Mouse (Mus musculus) stomach, embryonic 16.5 days (tissue): ENCODE measurements around the gene Ankrd37. TPM values are rescaled to one million over a fixed set of nuclear protein-coding genes. Genes with fewer than 3 reads are reported as not detected.

Source experiments
- ATAC-seq: fragments of 200-750 bp; cut with Nextera tagmentation; 2 replicates; pipeline ENCODE4 v1.8.0; 2017; ENCODE audit warnings: moderate number of reproducible peaks, moderate TSS enrichment; ENCODE audit not compliant: insufficient read depth, low FRiP score
- H3K27ac ChIP-seq: fragments of 300-500 bp; sonication (generic); 2 replicates; pipeline ENCODE4 v1.5.1; 2014; ENCODE audit warnings: low read length
- H3K27me3 ChIP-seq: fragments of 300-500 bp; sonication (generic); 2 replicates; pipeline ENCODE4 v1.6.1; 2014; ENCODE audit warnings: low read length, control low read depth, mixed read lengths; ENCODE audit not compliant: control insufficient read depth, insufficient read depth
- H3K36me3 ChIP-seq: fragments of 300-500 bp; sonication (generic); 2 replicates; pipeline ENCODE4 v1.6.1; 2014; ENCODE audit warnings: low read length; ENCODE audit not compliant: control insufficient read depth, insufficient read depth
- H3K4me1 ChIP-seq: fragments of 300-500 bp; sonication (generic); 2 replicates; pipeline ENCODE4 v1.6.1; 2014; ENCODE audit warnings: low read length, control low read depth, mixed read lengths; ENCODE audit not compliant: control insufficient read depth, insufficient read depth
- H3K4me2 ChIP-seq: fragments of 300-500 bp; sonication (generic); 2 replicates; pipeline ENCODE4 v1.6.1; 2014; ENCODE audit warnings: low read depth, low read length, mixed read lengths
- H3K4me3 ChIP-seq: fragments of 300-500 bp; sonication (generic); replicated peaks from 2 replicates; pipeline ENCODE4 v1.5.1; 2014; ENCODE audit warnings: mild to moderate bottlenecking, low read length
- H3K9ac ChIP-seq: fragments of 300-500 bp; sonication (generic); 2 replicates; pipeline ENCODE4 v1.6.1; 2014; ENCODE audit warnings: low read length
- H3K9me3 ChIP-seq: fragments of 300-500 bp; sonication (generic); replicated peaks from 2 replicates; pipeline ENCODE4 v1.6.1; 2016; ENCODE audit warnings: low read length, control low read depth; ENCODE audit not compliant: control insufficient read depth
- WGBS: fragments of 180-500 bp; shearing (Covaris S2); extraction: QIAGEN DNeasy Blood & Tissue Kit; methylation state at CpG from one replicate; pipeline ENCODE4 v1.1.7; 2014; 5-methylcytosine and 5-hydroxymethylcytosine counted together
- polyA plus RNA-seq: library from polyadenylated mRNA; unstranded; fragments of >200 nt; fragmentation: Nextera tagmentation; extraction: Ambion mirVana; gene quantifications from 2 replicates; pipeline ENCODE4 v1.2.1, GENCODE M21; 2015

The Ankrd37 gene
- polyA plus RNA-seq, 1 experiment from 2014 or later: 27.1 TPM

DNA sequence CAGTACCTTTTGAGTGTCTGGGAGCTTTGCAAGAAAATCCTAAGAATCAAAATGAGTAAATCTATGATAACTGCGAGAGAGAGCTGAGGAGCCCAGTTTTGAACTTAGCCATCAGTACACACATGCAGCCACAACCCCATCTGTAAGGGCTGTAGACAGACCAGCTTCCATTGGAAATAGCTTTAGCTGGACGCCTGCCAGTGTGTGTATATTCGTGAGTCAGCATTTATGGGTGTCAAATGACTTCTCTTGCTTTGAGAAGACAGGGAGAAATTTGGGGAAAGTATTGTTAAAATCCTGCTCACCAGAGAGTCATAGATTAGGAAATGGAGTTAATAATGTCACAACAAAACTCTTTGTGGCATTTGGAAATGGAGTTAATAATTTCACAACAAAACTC lies 18.8 kb downstream of the Ankrd37 start:
- no peak for ATAC-seq
- Histone ChIP-seq H3K4me1 (0 out of 2 replicates have a peak, but pooled peaks cover 3% of the 10 kb centered on the region), H3K36me3 (no peaks in the 10 kb centered on the region), H3K9me3 (no peaks in the 10 kb centered on the region), H3K4me2 (no peak overlapping the region), H3K4me3 (no peak overlapping the region), H3K9ac (no peak overlapping the region), H3K27ac (0 out of 2 replicates have a peak overlapping the region, but pooled peaks have one; percentile 6), H3K27me3 (no peaks in the 10 kb centered on the region)
- 58% methylated on average over 3 of the region's 3 CpGs for WGBS

DNA sequence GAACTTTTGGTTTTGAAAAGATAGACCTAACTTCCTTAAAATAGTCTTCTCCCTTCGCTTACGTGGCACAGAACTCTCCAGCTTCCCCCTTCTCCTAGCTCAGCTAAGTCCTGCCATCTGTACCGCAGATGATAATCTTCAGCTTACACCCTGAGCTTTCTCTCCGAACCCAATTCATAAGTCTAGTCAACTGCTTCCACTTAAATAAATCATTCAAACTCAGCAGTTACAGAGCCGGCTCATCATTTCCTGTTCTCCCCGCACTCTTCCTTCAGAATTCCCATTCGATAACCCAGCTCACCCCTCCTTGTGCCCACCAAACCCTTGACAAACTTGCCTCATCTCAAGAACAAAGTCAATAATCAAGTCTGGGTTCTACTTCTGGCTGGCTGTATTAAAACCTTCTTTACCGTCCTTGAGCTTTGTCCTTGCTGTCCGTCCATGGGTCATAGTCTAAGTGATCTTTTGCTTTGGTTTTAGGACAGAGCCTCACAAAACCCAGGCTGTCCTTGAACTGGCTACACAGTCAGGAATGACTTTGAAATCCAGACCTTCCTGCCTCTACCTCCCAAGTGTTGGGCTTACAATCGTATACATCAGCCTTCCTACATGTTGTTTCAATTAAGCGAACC lies 29.6 kb downstream of the Ankrd37 start:
- Histone ChIP-seq H3K4me1 (peaks cover 10% of the 10 kb centered on the region; the same call in 1 of the 2 replicates), H3K4me2 (peak overlapping the region; percentile 69), H3K9ac (peak overlapping the region; percentile 68), H3K9me3 (peaks cover 2% of the 10 kb centered on the region; the same call in 1 of the 2 replicates), H3K27me3 (no peaks in the 10 kb centered on the region), H3K27ac (no peak overlapping the region), H3K36me3 (peaks cover 14% of the 10 kb centered on the region; the same call in 1 of the 2 replicates), H3K4me3 (peak overlapping the region; percentile 60)
- no peak for ATAC-seq
- 55% methylated on average over 11 of the region's 11 CpGs for whole genome bisulfite sequencing

DNA sequence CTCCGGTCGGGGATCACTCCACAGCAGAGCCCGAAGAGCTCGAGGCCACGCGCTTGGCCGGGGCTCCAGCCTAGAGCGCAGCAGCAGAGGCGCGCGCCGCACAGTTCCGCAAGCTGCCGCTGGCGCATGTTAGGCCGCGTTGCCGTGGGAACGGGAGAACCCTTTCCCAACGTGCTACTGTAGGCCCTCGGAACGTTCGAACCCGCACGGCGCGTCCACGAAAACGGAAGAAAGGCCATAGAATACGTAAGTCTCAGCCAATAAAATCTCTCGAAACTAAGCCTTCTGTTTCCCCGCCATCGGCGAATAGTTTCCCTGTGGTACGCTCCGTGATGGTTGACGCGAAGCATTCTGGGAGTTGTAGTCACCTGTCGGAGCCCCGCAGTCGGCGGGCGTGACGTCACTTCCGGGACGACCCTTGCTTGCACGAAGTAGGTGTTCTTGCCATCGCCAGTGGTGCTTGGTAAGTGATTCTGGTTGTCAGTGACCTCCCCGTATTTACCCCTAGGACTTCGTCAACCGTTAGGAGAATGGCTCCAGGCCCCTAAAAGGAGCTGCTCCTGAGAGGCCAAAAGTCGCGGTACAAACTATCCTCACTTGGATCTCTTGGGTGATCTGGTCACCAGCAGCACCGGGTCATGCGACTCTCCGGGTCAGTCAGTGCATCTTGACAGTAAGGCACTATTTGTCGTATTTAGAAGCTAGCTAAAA lies 30.2 kb downstream of the Ankrd37 start, which contains the start of the genes 1700029J07Rik and Ufsp2:
Gene 1700029J07Rik, minus strand, starts transcription at position 127 of the 711 bp plus-strand sequence.
Gene Ufsp2, plus strand, starts transcription at position 403 of the 711 bp plus-strand sequence.
- peaks cover 13% of the 10 kb centered on the region; the same call in 1 of the 2 replicates for H3K36me3 ChIP-seq
- peak within 1 kb of the TSS; percentile 69 for H3K4me2 ChIP-seq
- H3K9me3 ChIP-seq: peaks cover 4% of the 10 kb centered on the region; the same call in 1 of the 2 replicates
- WGBS: under 1% methylated on average over 57 of the region's 57 CpGs
- H3K27me3 ChIP-seq: no peaks in the 10 kb centered on the region
- peak within 1 kb of the TSS; percentile 92 for H3K27ac ChIP-seq
- ATAC-seq: peak; percentile 97
- H3K4me3 ChIP-seq: peak within 1 kb of the TSS; percentile 60
- H3K9ac ChIP-seq: peak within 1 kb of the TSS; percentile 84
- peaks cover 10% of the 10 kb centered on the region; the same call in 1 of the 2 replicates for H3K4me1 ChIP-seq

DNA sequence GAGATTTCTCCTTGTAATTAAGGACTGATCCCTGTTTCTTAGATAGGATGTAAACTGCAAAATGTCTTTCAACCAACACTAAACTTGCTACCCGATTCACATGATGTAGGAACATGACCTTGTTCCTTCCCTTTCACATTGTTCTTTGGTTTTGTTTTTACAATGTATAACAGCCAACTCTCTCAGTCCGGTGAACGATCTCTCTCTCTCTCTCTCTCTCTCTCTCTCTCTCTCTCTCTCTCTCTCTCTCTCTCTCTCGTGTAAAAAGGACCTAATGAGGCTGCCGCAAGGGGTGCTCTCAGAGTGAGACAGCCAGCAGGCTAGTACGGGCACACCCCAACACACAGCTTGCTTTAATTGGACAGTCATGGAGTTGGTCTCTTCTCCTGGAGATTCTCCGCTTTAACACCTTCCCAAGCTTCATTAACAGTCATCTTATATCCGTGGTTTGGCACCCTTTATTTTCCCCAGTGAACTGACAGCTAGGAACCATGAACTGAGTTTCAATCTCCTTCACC lies 31.5 kb downstream of the Ankrd37 start:
- no peak overlapping the region for H3K9ac ChIP-seq
- 75% methylated on average over 8 of the region's 8 CpGs for WGBS
- H3K4me1 ChIP-seq: peaks cover 10% of the 10 kb centered on the region; the same call in 1 of the 2 replicates
- H3K27ac ChIP-seq: no peak overlapping the region
- peaks cover 4% of the 10 kb centered on the region; the same call in 1 of the 2 replicates for H3K9me3 ChIP-seq
- peak overlapping the region; percentile 60; the same call in 1 of the 2 replicates for H3K4me3 ChIP-seq
- no peak for ATAC-seq
- peak overlapping the region; percentile 69 for H3K4me2 ChIP-seq
- H3K27me3 ChIP-seq: no peaks in the 10 kb centered on the region
- H3K36me3 ChIP-seq: peaks cover 10% of the 10 kb centered on the region; the same call in 1 of the 2 replicates

DNA sequence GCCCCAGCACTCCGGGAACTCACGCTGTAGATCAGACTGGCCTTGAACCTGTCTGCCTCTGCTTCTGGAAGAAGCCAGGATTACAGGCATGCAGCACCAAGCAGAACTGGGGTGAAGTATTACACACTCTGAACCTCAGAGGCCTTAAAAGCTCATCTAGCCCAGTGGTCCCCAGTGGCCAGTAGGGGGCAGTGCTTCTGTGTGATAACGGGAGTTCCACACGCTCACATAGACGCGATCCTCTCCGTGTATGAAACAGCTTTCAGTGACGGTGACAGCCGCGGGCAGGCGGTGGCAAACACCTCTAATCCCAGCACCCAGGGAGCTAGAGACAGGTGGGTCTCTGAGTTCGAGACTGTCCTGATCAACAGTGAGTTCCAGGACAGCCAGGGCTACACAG lies 34.6 kb downstream of the Ankrd37 start:
- Histone ChIP-seq H3K4me1 (peaks cover 6% of the 10 kb centered on the region; the same call in 1 of the 2 replicates), H3K9ac (no peak overlapping the region), H3K36me3 (0 out of 2 replicates have a peak, but pooled peaks cover 3% of the 10 kb centered on the region), H3K9me3 (peaks cover 4% of the 10 kb centered on the region; the same call in 1 of the 2 replicates), H3K27ac (no peak overlapping the region), H3K4me3 (no peak overlapping the region), H3K27me3 (no peaks in the 10 kb centered on the region), H3K4me2 (no peak overlapping the region)
- ATAC-seq: no peak
- WGBS: 96% methylated on average over 12 of the region's 12 CpGs

DNA sequence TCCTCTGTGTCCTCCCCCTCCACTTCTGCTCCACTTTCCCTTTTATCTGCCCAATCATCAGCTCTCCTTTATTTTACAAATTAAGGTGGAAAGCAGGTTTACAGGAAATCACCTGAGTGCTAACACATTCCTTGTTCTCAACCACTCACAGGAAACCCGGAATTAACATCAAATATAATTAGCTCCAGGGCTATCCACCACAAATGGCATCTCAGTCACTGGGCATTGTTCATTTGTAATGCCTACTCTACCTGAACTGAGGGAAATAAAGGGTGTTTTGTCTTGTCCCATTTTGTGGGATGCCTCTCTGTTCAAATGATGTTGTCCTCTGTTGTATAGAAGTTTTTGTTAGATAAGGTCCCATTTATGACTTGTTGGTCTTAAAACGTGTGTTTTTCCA lies 54.9 kb downstream of the Ankrd37 start:
- H3K27me3 ChIP-seq: no peaks in the 10 kb centered on the region
- no peak overlapping the region for H3K9ac ChIP-seq
- no peaks in the 10 kb centered on the region for H3K36me3 ChIP-seq
- H3K4me1 ChIP-seq: no peaks in the 10 kb centered on the region
- H3K27ac ChIP-seq: no peak overlapping the region
- no peak for ATAC-seq
- 63% methylated on average over 2 of the region's 2 CpGs for WGBS
- no peak overlapping the region for H3K4me3 ChIP-seq
- H3K4me2 ChIP-seq: no peak overlapping the region
- H3K9me3 ChIP-seq: no peaks in the 10 kb centered on the region

Other genes starting within 250 kb of the Ankrd37 start
- 222 and 236 TPM in 2 replicates for gene Pdlim3, start 120.2 kb downstream of the Ankrd37 start, polyA plus RNA-seq
- not detected in 2 replicates for gene Ccdc110, start 71.1 kb downstream of the Ankrd37 start, polyA plus RNA-seq
- gene 1700029J07Rik, start 30.5 kb downstream of the Ankrd37 start, polyA plus RNA-seq: 4.1 and 4.2 TPM in 2 replicates
- gene Ufsp2, start 30.2 kb downstream of the Ankrd37 start, polyA plus RNA-seq: 91.4 and 93.6 TPM in 2 replicates
- 0.37 and 0.71 TPM in 2 replicates for gene Lrp2bp, start 6.4 kb downstream of the Ankrd37 start, polyA plus RNA-seq
- gene Cfap97, start 146.1 kb upstream of the Ankrd37 start, polyA plus RNA-seq: 16.3 and 18.5 TPM in 2 replicates
- gene Snx25, start 146.5 kb upstream of the Ankrd37 start, polyA plus RNA-seq: 4.0 and 6.0 TPM in 2 replicates
- 398 and 461 TPM in 2 replicates for gene Slc25a4, start 205.6 kb upstream of the Ankrd37 start, polyA plus RNA-seq